Mouse (Mus musculus): ENCODE results near the gene Fam13a.

Gene Fam13a

GRCm38 (mm10) chr6:58999044-58999453, 25.3 kb downstream of the Fam13a start:
- DNase-seq (ENCODE audit: extremely low spot score), result no peak

GRCm38 (mm10) chr6:58998528-58998927, 25.8 kb downstream of the Fam13a start:
- DNase-seq (ENCODE audit: extremely low spot score), result no peak

GRCm38 (mm10) chr6:58989149-58989548, 35.2 kb downstream of the Fam13a start:
- DNase-seq (ENCODE audit: extremely low spot score), result no peak

DNA sequence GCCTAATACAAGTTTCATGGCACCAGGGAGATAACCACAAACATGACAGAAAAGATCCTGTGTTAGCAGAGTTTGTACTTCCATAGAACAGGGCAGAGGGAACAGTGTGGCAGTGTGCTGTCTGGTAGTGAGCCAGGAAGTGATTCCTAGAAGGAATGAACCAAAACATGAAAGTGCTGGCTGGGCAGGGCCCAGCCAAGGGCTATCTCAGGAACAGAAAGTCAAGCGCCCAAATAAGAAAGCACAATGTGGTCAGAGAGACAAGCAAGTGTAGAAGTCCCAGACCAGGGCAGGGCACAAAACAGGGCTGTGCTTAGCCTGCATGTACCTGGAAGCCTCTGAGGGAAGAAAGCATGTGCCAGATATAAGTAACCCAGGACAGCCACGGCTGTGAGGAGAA, 35.6 kb downstream of the Fam13a start:
- no peak for DNase-seq (ENCODE audit: extremely low spot score)

DNA sequence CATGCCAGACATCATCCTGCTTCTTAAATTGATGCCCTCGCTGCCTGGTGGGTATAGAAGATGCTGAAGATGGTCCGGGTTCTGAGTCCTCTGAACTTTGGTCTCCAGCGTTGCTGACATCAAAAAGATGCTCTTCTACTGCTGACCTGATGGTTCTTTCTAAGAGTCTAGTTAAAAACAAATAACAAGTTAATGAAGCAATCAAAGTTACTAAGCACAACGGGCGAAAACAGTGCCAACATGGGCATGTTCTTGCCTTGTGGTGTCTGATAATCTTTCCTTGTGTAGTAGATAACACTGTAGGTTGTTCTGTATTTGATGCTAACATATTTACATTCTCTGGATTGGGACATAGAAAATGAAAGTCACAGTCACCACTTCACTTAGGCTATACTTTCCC, 37.2 kb downstream of the Fam13a start:
- DNase-seq (ENCODE audit: extremely low spot score), result no peak

DNA sequence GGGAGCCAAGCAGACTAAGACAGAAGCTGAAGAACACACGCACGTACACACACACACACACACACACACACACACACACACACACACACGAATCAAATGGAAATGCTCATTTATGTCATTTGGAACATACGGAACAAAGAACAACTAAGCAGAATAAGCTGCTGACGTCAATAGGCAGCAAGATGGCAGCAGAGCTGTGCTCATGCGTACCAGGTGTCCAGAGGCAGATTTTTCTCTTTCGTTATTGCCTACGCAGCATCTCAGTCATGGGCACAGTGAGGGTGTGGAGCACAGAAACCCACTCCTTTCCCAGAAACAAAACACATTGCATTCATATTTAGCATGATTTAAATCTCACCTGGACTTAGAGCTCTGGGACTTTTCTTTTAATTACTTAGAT, 39.2 kb downstream of the Fam13a start:
- DNase-seq (ENCODE audit: extremely low spot score), result no peak

DNA sequence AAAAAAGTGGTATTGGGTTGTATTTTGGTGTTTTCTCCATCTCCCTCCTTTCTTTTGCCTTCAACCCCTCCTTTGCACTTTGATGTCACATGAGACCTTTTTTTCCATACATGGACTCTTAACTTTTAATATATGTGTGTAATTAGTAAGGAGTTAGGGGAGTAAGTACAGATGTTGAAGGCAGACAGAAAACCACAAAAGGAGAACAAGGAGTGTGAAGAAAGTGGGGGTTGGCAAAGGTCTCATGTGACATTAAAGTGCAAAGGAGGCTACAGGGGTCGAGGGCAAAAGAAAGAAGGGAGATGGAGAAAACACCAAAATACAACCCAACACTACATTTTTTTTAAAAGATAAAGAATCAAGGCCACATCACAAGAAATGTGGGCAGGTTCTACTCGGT, 49.1 kb downstream of the Fam13a start:
- DNase-seq (ENCODE audit: extremely low spot score), result no peak

GRCm38 (mm10) chr6:58974428-58974827, 49.9 kb downstream of the Fam13a start:
- no peak for DNase-seq (ENCODE audit: extremely low spot score)

DNA sequence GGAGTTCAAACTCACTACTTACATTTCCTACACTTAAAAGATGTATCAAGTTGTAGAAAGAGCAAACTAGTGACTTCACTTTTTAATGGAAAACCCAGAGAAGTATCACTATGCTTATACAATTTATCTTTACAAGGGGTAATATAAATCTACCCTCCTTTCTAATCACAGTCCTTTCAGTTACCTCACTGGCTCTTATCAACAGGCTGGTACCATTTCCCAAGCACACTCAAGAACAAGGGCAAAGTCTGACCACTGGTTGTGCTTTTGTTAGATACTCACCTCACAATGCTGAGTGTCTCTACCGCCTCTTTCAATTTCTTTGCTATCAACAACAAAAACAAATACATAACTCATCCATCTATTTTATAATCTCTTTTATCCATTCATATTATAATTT, 51.5 kb downstream of the Fam13a start:
- DNase-seq (ENCODE audit: extremely low spot score), result no peak

DNA sequence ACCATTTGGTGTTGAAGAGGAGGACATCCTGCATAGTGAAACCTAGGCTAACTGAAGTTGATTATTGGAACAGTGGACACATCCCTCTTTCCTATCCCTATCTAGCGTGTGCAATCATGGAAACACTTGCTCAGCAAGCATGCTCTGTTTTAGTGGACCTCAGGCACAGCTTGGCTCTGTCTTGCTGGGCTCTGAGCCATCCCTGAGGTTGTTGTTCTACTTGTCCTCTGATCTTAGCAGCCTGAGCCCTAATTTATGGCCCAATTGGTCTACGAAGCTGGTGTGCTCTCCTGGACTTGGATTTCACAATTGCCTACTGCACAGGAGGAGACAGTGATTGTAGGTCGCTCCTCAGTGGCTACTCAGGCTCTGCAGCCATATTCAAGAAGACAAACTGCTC, 56.1 kb downstream of the Fam13a start:
- DNase-seq (ENCODE audit: extremely low spot score), result no peak

GRCm38 (mm10) chr6:58965071-58965831, 59.1 kb downstream of the Fam13a start:
- DNase-seq (ENCODE audit: extremely low spot score), result peak; percentile 4

- no peak for DNase-seq (ENCODE audit: extremely low spot score)
Measured at GRCm38 (mm10) chr6:58964565-58964964, 59.8 kb downstream of the Fam13a start.

DNA sequence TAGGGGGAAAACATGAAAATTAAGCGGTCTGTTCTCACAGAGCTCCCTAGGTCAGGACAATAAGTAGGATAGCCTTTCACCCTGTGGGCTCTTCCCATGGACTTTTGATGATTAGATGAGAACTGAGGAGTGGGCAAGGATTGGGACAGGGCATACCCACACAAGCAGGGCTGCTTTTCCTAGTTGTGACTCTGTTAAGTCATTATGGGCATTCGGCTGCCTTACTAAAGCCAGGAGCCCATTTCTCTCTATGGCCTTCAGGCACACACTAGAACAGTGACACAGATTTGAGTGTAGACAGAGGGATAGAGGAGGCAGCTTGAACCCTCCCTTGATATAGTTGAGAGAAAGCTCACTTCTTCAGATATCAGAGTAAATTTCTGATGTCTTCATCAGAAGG, 60.3 kb downstream of the Fam13a start:
- no peak for DNase-seq (ENCODE audit: extremely low spot score)

- DNase-seq (ENCODE audit: extremely low spot score), result no peak
Measured at GRCm38 (mm10) chr6:58962691-58963090, 61.7 kb downstream of the Fam13a start.

DNA sequence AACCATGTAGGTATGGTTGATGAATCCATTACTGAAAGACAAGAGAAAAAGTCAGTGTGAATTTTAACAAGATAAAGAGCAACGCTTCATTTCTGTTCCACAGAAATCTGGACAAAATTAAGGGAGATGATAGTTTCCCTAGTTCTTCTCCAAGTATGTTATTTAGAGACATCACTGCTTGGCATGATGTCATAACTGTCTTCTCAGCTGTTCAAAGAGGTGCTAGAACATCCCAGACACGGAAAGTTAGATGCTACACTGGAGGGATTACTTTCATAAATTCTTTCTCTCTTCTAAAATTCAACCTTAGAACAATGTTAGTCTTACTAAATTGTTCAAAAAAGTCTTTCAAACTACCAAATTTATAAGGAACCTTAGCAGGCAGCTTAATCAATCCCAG, 63.8 kb downstream of the Fam13a start:
- no peak for DNase-seq (ENCODE audit: extremely low spot score)

- DNase-seq (ENCODE audit: extremely low spot score), result no peak
Measured at GRCm38 (mm10) chr6:58951128-58951992, 73.0 kb downstream of the Fam13a start.

DNA sequence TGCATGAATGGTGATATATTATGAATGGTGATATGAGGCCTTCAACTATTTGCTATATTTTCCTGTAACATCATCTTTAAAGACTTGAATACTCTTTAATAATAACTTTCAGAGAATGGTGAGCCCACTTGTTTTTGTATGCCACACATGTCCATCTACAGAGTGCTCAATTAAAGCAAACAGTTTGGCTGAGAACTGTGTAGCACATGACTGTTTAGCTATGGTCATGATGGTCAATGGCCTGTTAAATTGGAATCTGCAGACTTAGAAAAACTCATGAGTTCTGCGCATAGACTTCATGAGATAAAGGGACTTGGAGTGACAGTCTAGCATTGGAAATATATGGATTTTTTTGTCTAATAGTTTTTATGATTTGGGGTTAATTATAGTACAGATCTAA, 73.9 kb downstream of the Fam13a start:
- no peak for DNase-seq (ENCODE audit: extremely low spot score)

DNA sequence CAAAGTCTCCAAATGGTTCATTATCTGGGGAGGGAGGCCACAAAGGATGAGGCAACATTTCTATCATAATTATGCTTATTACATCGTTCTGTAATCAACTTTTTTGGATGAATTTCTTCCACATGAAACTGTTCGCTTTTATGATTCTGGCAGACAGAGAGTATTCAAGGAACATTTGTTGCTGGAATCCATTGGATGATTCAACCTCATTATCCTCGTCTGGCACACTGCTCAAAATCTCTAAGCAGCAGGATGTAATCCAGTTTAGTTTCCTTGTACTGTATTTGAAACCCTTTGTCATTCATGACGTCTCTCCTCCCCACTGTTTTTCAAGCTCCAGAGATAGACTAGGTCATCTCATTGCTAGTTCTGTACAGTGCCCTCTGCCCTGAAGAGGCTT, 77.5 kb downstream of the Fam13a start:
- DNase-seq (ENCODE audit: extremely low spot score), result no peak

DNA sequence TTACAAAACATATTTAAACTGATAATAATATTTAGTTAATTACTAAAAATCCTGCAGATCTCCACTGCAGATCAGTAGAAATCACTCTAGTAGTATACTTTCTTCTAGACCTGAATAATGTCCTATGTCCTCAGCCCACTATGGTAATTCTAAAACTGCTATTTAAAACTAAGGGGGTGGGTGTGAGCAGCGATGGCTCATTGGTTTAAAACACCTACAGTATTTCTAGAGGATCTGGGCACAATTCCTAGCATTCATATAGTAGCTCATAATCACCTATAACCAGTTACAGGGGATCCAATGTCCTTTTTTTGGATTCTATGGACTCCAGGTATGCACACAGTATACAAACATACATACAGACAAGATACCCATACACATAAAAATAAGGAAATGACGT, 78.1 kb downstream of the Fam13a start:
- no peak for DNase-seq (ENCODE audit: extremely low spot score)

GRCm38 (mm10) chr6:58943958-58944357, 80.4 kb downstream of the Fam13a start:
- DNase-seq (ENCODE audit: extremely low spot score), result no peak

- DNase-seq (ENCODE audit: extremely low spot score), result no peak
Measured at GRCm38 (mm10) chr6:58942276-58942675, 82.1 kb downstream of the Fam13a start.

DNA sequence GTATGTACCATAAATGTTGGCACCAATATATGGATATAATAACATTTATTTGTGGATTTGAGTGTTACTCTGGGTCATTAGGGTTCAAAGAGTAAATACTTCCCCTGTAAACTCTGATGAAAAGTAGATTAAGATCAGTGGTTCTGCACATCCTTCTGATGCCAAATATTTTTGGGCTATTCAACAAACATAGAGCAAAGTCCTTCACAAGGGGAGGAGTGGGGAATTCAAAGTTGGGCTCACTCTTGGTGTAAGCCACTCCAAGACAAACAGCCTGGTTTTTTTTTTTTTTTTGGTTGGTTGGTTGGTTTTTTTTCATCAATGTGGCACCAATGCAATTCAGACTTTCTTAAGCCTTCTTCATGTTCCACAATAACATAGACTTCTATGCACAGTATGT, 86.6 kb downstream of the Fam13a start:
- no peak for DNase-seq (ENCODE audit: extremely low spot score)

- DNase-seq (ENCODE audit: extremely low spot score), result no peak
Measured at GRCm38 (mm10) chr6:58934144-58934543, 90.2 kb downstream of the Fam13a start.
